Mouse (Mus musculus) gastrocnemius, postnatal 4 days (tissue): ENCODE measurements at regions not wholly inside any gene's neighbourhood (a gene's known extent, or its start where the extent isn't known, plus 50 kb on each side); places are given as distances from the start of the nearest gene placed in this dataset.
"Not testable (repeated sequence)": the region's sequence is repeated elsewhere in the genome, so short reads cannot be mapped to it uniquely, and the experiment has no call there.

ENCODE experiments used
- DNase-seq, 2 experiments: peaks; one replicate each; pipeline ENCODE4 v3.0.0; 2021 to 2022; ENCODE audit warnings: low spot score in 2 of 2, mixed read lengths in 2 of 2

- DNase-seq = no peak
These were observed 790.7 kb downstream of the Cypt12 start for GRCm38 (mm10) chr3:18738946-18739345.

- no peak for DNase-seq
These were observed 792.1 kb downstream of the Cypt12 start for GRCm38 (mm10) chr3:18740344-18740743.

- no peak for DNase-seq
These were observed 795.3 kb downstream of the Cypt12 start for GRCm38 (mm10) chr3:18743474-18743873.

- no peak for DNase-seq
These were observed 796.0 kb downstream of the Cypt12 start for GRCm38 (mm10) chr3:18744216-18744615.

- DNase-seq = no peak
These were observed 798.0 kb downstream of the Cypt12 start for GRCm38 (mm10) chr3:18746206-18746605.

GRCm38 (mm10) chr3:18746898-18747297 lies 798.7 kb downstream of the Cypt12 start:
- DNase-seq = no peak

- DNase-seq = no peak
These were observed 803.5 kb downstream of the Cypt12 start for GRCm38 (mm10) chr3:18751660-18752259.

- DNase-seq = peak in 1 of 2 experiments; percentile 15
These were observed 816.3 kb downstream of the Cypt12 start for GRCm38 (mm10) chr3:18764301-18765078.

GRCm38 (mm10) chr3:18778481-18778880 lies 830.3 kb downstream of the Cypt12 start:
- DNase-seq = no peak

GRCm38 (mm10) chr3:18787531-18788176 lies 839.4 kb downstream of the Cypt12 start:
- no peak for DNase-seq

- no peak for DNase-seq
These were observed 825.7 kb downstream of the 1700064H15Rik start for GRCm38 (mm10) chr3:18802794-18803193.

- not testable (repeated sequence) for DNase-seq
These were observed 799.6 kb downstream of the 1700064H15Rik start for GRCm38 (mm10) chr3:18828788-18829320.

GRCm38 (mm10) chr3:18868117-18868739 lies 760.2 kb downstream of the 1700064H15Rik start:
- no peak for DNase-seq

- DNase-seq = no peak
These were observed 759.7 kb downstream of the 1700064H15Rik start for GRCm38 (mm10) chr3:18868758-18869157.

- DNase-seq = no peak
These were observed 751.4 kb downstream of the 1700064H15Rik start for GRCm38 (mm10) chr3:18877060-18877459.

- DNase-seq = no peak
These were observed 750.9 kb downstream of the 1700064H15Rik start for GRCm38 (mm10) chr3:18877572-18877971.

- no peak for DNase-seq
These were observed 747.3 kb downstream of the 1700064H15Rik start for GRCm38 (mm10) chr3:18881186-18881585.

GRCm38 (mm10) chr3:18892813-18893212 lies 735.7 kb downstream of the 1700064H15Rik start:
- DNase-seq = no peak

GRCm38 (mm10) chr3:18905769-18906168 lies 722.7 kb downstream of the 1700064H15Rik start:
- DNase-seq = no peak

- DNase-seq = no peak
These were observed 722.3 kb downstream of the 1700064H15Rik start for GRCm38 (mm10) chr3:18906210-18906609.

- DNase-seq = no peak
These were observed 719.7 kb downstream of the 1700064H15Rik start for GRCm38 (mm10) chr3:18908737-18909136.
